Mouse (Mus musculus) hindbrain, embryonic 14.5 days (tissue): ENCODE results near the gene Ephx3. TPM values are rescaled to one million over a fixed set of nuclear protein-coding genes. Genes with fewer than 3 reads are reported as not detected.
A peak's percentile ranks its signal among the peaks of the same experiment; 100 is the strongest.

Source experiments
- ATAC-seq: fragments of 200-750 bp; cut with Nextera tagmentation; 2 replicates; pipeline ENCODE4 v1.8.0; 2017; ENCODE audit warnings: moderate number of reproducible peaks, mild to moderate bottlenecking, moderate TSS enrichment, moderate library complexity; ENCODE audit not compliant: low FRiP score
- DNase-seq: peaks from one replicate; pipeline ENCODE4 v3.0.0-alpha.2; 2015; ENCODE audit warnings: low spot score
- H3K27ac ChIP-seq: fragments of 300-500 bp; sonication (generic); 2 replicates; pipeline ENCODE4 v1.5.1; 2014; ENCODE audit warnings: mild to moderate bottlenecking, moderate library complexity
- H3K27me3 ChIP-seq: fragments of 300-500 bp; sonication (generic); 2 replicates; pipeline ENCODE4 v1.6.1; 2014; ENCODE audit warnings: mild to moderate bottlenecking, low read length, mixed read lengths; ENCODE audit not compliant: control insufficient read depth, insufficient read depth
- H3K36me3 ChIP-seq: fragments of 300-500 bp; sonication (generic); replicated peaks from 2 replicates; pipeline ENCODE4 v1.6.1; 2014; ENCODE audit not compliant: control insufficient read depth, insufficient read depth
- H3K4me1 ChIP-seq: fragments of 300-500 bp; sonication (generic); replicated peaks from 2 replicates; pipeline ENCODE4 v1.6.1; 2014; ENCODE audit warnings: antibody characterized with exemption, low read length, mixed read lengths; ENCODE audit not compliant: control insufficient read depth, insufficient read depth
- H3K4me2 ChIP-seq: fragments of 300-500 bp; sonication (generic); replicated peaks from 2 replicates; pipeline ENCODE4 v1.6.1; 2014; ENCODE audit warnings: mild to moderate bottlenecking, moderate library complexity
- H3K4me3 ChIP-seq: fragments of 300-500 bp; sonication (generic); replicated peaks from 2 replicates; pipeline ENCODE4 v1.5.1; 2014; ENCODE audit warnings: mild to moderate bottlenecking, low read length
- H3K9ac ChIP-seq: fragments of 300-500 bp; sonication (generic); 2 replicates; pipeline ENCODE4 v1.6.1; 2014
- H3K9me3 ChIP-seq: fragments of 300-500 bp; sonication (generic); 2 replicates; pipeline ENCODE4 v1.6.1; 2016; ENCODE audit warnings: low read length; ENCODE audit not compliant: control insufficient read depth
- WGBS: fragments of 180-500 bp; shearing (Covaris S2); extraction: QIAGEN DNeasy Blood & Tissue Kit; methylation state at CpG from one replicate; pipeline ENCODE4 v1.1.7; 2014; 5-methylcytosine and 5-hydroxymethylcytosine counted together
- polyA plus RNA-seq: library from polyadenylated mRNA; unstranded; fragments of >200 nt; fragmentation: Nextera tagmentation; extraction: Ambion mirVana; gene quantifications from 2 replicates; pipeline ENCODE4 v1.2.1, GENCODE M21; 2014

Gene Ephx3
- polyA plus RNA-seq, 1 experiment from 2014 or later: 0.23 TPM

- DNase-seq (no peak), ATAC-seq (no peak)
- Histone ChIP-seq H3K4me3 (no peak overlapping the region), H3K9me3 (no peaks in the 10 kb centered on the region), H3K36me3 (no peaks in the 10 kb centered on the region), H3K4me2 (no peak overlapping the region), H3K9ac (no peak overlapping the region), H3K4me1 (peaks cover 14% of the 10 kb centered on the region; the same call in 1 of the 2 replicates), H3K27me3 (no peaks in the 10 kb centered on the region; the same call in 1 of the 2 replicates), H3K27ac (no peak overlapping the region)
- 37% methylated on average over 8 of the region's 8 CpGs for WGBS
Observed at GRCm38 (mm10) chr17:32183017-32183416, 6.3 kb downstream of the Ephx3 start.

DNA sequence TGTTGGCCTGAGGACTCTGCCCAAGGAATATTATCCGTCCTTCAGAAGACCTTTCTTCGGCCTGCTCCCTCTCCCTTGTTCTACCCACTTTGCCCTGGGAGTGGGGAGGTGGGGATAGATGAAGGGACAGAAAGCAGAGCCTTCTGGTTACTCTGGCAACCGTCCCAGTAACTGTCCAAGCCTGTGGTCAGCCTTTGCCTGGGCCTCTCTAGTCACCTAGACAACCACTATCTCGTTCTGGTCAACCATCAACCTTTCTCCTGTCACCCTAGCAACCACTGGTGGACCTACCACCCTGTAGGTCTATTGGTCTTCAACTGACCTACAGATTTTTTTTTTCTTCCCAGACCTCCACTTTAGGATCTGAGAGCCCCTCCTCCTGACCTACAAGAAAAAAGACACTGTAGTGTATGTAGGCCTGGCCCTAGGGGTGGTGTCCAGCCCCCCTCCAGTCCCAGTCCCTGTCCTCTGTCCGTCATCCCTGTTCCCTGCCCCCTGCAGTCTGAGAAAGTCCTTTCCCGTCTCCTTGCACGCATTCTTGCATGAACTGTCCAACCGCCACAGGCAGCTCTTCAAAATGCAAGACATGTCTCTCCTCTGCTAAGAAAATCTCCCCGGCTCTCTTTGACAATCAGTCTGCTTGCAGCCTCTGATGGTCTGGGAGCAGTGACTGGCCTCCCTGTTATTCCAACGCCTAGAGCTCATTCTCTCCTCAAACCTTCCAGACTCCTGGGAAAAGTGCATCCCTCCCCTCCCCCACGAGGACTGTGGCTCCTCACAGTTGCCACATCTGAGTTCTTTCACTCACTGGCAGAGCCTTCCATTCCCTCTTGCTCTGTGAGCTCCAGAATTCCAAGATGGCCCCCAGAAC is 9.5 kb downstream of the Ephx3 start:
- peak; percentile 80 for ATAC-seq
- Histone ChIP-seq H3K36me3 (no peaks in the 10 kb centered on the region), H3K9ac (no peak overlapping the region), H3K4me3 (no peak overlapping the region), H3K27me3 (no peaks in the 10 kb centered on the region), H3K9me3 (no peaks in the 10 kb centered on the region), H3K4me1 (peaks cover 14% of the 10 kb centered on the region; the same call in 1 of the 2 replicates), H3K4me2 (no peak overlapping the region), H3K27ac (peak overlapping the region; percentile 86)
- WGBS: 9% methylated on average over 11 of the region's 11 CpGs
- DNase-seq: peak; percentile 63

- Histone ChIP-seq H3K4me1 (peaks cover 14% of the 10 kb centered on the region; the same call in 1 of the 2 replicates), H3K27me3 (no peaks in the 10 kb centered on the region), H3K27ac (no peak overlapping the region), H3K9me3 (no peaks in the 10 kb centered on the region), H3K36me3 (no peaks in the 10 kb centered on the region), H3K4me2 (no peak overlapping the region), H3K4me3 (no peak overlapping the region), H3K9ac (no peak overlapping the region)
- DNase-seq (no peak), ATAC-seq (no peak)
- 92% methylated on average over 4 of the region's 4 CpGs for WGBS
Observed at GRCm38 (mm10) chr17:32176919-32177318, 12.4 kb downstream of the Ephx3 start.

DNA sequence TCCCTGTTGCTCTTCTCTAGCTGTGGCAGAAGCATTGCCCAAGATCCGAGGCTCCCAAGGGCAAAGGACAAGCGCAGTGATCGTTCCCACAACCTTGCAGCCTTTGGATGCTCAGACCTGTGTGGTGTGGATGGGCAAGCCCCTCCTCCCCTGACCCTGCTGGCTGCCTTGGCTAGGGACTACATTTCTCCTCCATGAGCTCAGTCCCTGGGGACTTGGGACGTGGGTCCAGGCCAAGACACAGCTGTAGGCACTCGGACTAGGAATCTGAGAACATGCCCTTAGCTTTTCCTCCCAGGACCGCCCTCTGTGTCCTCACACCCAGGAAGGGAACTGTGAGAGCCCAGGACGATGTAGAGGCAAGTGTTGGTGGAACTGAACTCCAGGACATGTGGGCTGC is 16.2 kb downstream of the Ephx3 start:
- H3K27me3 ChIP-seq: no peaks in the 10 kb centered on the region
- no peak overlapping the region for H3K27ac ChIP-seq
- no peak for ATAC-seq
- H3K4me3 ChIP-seq: no peak overlapping the region
- H3K4me1 ChIP-seq: no peaks in the 10 kb centered on the region
- no peak overlapping the region for H3K9ac ChIP-seq
- H3K4me2 ChIP-seq: no peak overlapping the region
- H3K9me3 ChIP-seq: no peaks in the 10 kb centered on the region
- DNase-seq: no peak
- 74% methylated on average over 7 of the region's 7 CpGs for WGBS
- H3K36me3 ChIP-seq: no peaks in the 10 kb centered on the region

- Histone ChIP-seq H3K9ac (no peak overlapping the region), H3K4me1 (no peaks in the 10 kb centered on the region), H3K4me2 (no peak overlapping the region), H3K9me3 (no peaks in the 10 kb centered on the region), H3K4me3 (no peak overlapping the region), H3K27ac (no peak overlapping the region), H3K36me3 (no peaks in the 10 kb centered on the region), H3K27me3 (no peaks in the 10 kb centered on the region)
- ATAC-seq (no peak), DNase-seq (no peak)
- WGBS: 85% methylated on average over 2 of the region's 2 CpGs
Observed at GRCm38 (mm10) chr17:32172485-32172884, 16.9 kb downstream of the Ephx3 start.

DNA sequence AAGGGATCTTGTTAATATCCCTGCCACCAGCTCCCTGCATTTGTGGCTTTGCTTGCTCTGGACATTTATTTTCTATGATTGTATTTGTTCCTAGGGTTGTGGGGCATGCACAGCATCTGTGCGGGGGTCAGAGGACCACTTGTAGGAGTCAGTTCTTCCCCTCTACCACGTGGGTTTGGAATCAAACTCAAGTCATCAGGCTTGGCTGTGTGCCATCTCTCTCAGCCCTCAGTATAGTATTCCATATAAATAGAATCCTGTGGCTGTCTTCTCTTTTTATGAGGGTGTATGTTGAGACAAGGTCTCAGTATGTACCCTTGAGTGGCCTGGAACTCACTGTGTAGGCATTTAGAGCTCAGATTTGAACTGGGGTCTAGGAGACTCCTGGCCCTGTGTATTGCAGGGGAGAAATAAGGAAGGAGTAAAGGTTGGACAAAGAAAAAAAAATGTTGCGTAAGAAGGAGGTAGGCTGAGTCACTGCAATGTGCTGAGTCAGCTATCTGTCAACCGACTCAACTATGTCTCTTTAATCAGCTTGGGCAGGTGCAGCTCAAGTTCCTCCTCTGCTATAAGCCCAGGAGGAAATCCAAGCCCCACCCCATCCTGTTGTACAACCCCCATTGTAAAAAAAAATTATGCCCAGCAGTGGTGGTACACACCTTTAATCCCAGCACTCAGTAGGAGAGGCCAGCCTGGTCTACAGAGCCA is 19.7 kb downstream of the Ephx3 start:
- Histone ChIP-seq H3K4me2 (no peak overlapping the region), H3K9ac (no peak overlapping the region), H3K9me3 (no peaks in the 10 kb centered on the region), H3K4me1 (peaks cover 13% of the 10 kb centered on the region), H3K4me3 (no peak overlapping the region), H3K27me3 (no peaks in the 10 kb centered on the region), H3K27ac (no peak overlapping the region), H3K36me3 (no peaks in the 10 kb centered on the region)
- WGBS: 80% methylated on average over 4 of the region's 4 CpGs
- DNase-seq (no peak), ATAC-seq (no peak)

- peak within 1 kb of the TSS; percentile 73 for H3K9ac ChIP-seq
- peaks cover 19% of the 10 kb centered on the region for H3K4me1 ChIP-seq
- no peaks in the 10 kb centered on the region for H3K36me3 ChIP-seq
- DNase-seq (peak; percentile 64), ATAC-seq (peak; percentile 55)
- under 1% methylated on average over 27 of the region's 39 CpGs for WGBS
- H3K4me3 ChIP-seq: peak within 1 kb of the TSS; percentile 47
- peak within 1 kb of the TSS; percentile 92 for H3K4me2 ChIP-seq
- H3K9me3 ChIP-seq: no peaks in the 10 kb centered on the region
- peak within 1 kb of the TSS; percentile 83 for H3K27ac ChIP-seq
- no peaks in the 10 kb centered on the region for H3K27me3 ChIP-seq
Observed at GRCm38 (mm10) chr17:32166687-32167086, 22.7 kb downstream of the Ephx3 start, which contains the start of gene Notch3. TSS of gene Notch3 (minus strand) at chr17:32166852.

DNA sequence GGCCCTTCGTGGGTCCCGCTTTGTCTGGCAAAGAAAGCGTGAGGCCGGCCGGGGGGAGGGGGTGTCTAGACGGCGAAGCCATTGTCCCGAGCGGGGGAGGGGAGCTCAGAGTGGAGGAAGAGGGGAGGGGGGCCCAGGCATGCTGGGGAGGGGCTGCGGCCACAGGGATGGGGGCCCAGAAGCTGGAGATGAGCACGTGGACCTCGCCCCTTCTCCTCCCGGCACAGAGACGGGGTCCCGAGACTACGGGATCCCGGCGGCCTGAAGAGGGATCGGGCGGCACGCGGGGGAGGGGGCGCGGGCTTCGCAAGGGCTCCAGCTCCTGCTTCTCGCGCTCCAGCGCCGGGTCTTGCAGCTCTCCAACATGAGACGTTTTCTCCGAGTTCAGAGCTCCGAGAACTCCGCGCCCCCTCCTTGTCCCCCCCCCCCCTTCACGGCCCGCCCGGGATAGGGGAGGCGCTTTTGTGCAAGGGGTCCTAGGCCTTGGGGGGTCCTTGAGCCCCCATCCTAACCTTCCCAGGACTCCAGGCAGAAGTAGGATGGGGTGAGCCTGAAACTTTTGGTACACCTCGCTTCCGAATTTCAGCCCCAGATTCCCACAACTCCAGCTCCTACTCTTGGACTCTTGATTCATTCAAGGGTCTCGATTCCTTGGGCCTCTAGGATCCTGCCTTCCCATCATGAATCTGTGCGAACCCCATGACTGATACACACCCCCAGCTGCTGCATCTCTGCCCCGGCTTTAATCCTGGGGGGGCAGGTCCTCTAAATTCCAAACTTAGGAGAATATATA is 23.4 kb downstream of the Ephx3 start:
- ATAC-seq: peak; percentile 59
- WGBS: under 1% methylated on average over 33 of the region's 43 CpGs
- peaks cover 19% of the 10 kb centered on the region for H3K4me1 ChIP-seq

More for the DNA sequence above, 23.4 kb downstream of the Ephx3 start:
- DNase-seq: peak; percentile 85
- Histone ChIP-seq H3K4me3 (peak overlapping the region; percentile 47), H3K9me3 (no peaks in the 10 kb centered on the region), H3K4me2 (peak overlapping the region; percentile 92), H3K27me3 (no peaks in the 10 kb centered on the region), H3K9ac (peak overlapping the region; percentile 73), H3K36me3 (no peaks in the 10 kb centered on the region), H3K27ac (peak overlapping the region; percentile 83)
